Mouse (Mus musculus): Measurements from ENCODE around the gene Usf2. TPM values are rescaled to one million over a fixed set of nuclear protein-coding genes. Genes with fewer than 3 reads are reported as not detected.
"Not testable (repeated sequence)": the region's sequence is repeated elsewhere in the genome, so short reads cannot be mapped to it uniquely, and the experiment has no call there.

Gene Usf2
- polyA plus RNA-seq, 1 experiment from 2014 or later, result 22.7 TPM

GRCm38 (mm10) chr7:30955584-30956356 lies 833 bp downstream of the Usf2 start:
- DNase-seq (ENCODE audit: low spot score), result peak; percentile 97
- Histone ChIP-seq H3K36me3 (ENCODE audit: control insufficient read depth, insufficient read depth, low read length) (peaks cover 61% of the 10 kb centered on the region), H3K27me3 (replicated peaks; ENCODE audit: control insufficient read depth, insufficient read depth, low read length) (no peaks in the 10 kb centered on the region), H3K9me3 (ENCODE audit: control insufficient read depth, low read length) (no peaks in the 10 kb centered on the region), H3K9ac (ENCODE audit: low read length) (peak overlapping the region; percentile 94), H3K4me1 (replicated peaks; ENCODE audit: control insufficient read depth, insufficient read depth, low read length) (peaks cover 16% of the 10 kb centered on the region), H3K27ac (ENCODE audit: low read depth) (peak overlapping the region; percentile 93), H3K4me3 (ENCODE audit: low read depth, low read length) (peak overlapping the region; percentile 72), H3K4me2 (ENCODE audit: low read length) (peak overlapping the region; percentile 70)
- WGBS, result 1% methylated on average over 56 of the region's 64 CpGs
- peak; percentile 82 for ATAC-seq (replicated peaks; ENCODE audit: low FRiP score, low TSS enrichment, low read depth)

DNA sequence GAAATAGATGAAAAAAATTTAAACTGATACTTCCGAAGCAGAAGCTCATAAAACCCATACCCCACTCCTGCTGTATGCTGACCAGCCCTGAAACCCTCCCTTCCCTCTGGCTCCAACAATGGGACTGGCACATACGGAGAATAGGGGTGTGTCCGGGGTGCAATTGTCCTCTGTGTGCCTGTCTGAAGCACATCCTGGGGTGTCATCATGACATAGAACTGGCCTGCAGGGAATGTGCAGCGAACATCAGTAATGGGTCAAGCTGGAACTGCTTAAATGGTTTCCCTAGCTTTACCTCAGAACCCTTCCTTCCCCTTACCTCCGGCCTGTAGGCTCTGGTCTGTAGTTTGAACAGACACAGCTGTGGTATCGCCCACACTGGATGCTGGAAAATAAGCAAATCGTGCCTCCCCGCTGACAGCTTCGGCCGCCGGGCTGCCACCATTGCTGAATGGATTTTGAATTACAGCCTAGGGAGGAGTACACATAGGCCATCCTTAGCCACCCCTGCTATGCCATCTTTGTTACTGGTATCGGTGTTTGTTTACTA lies 1.6 kb downstream of the Usf2 start:
- Histone ChIP-seq H3K4me1 (replicated peaks; ENCODE audit: control insufficient read depth, insufficient read depth, low read length) (peaks cover 16% of the 10 kb centered on the region), H3K4me3 (ENCODE audit: low read depth, low read length) (peak overlapping the region; percentile 72; the same call in 1 of the 2 replicates), H3K27ac (ENCODE audit: low read depth) (no peak overlapping the region), H3K36me3 (ENCODE audit: control insufficient read depth, insufficient read depth, low read length) (peaks cover 63% of the 10 kb centered on the region), H3K27me3 (replicated peaks; ENCODE audit: control insufficient read depth, insufficient read depth, low read length) (no peaks in the 10 kb centered on the region), H3K4me2 (ENCODE audit: low read length) (peak overlapping the region; percentile 70), H3K9ac (ENCODE audit: low read length) (peak overlapping the region; percentile 10; the same call in 1 of the 2 replicates), H3K9me3 (ENCODE audit: control insufficient read depth, low read length) (no peaks in the 10 kb centered on the region)
- WGBS, result 83% methylated on average over 12 of the region's 12 CpGs
- ATAC-seq (replicated peaks; ENCODE audit: low FRiP score, low TSS enrichment, low read depth), result no peak
- DNase-seq (ENCODE audit: low spot score), result no peak

- DNase-seq (ENCODE audit: low spot score) (no peak), ATAC-seq (replicated peaks; ENCODE audit: low FRiP score, low TSS enrichment, low read depth) (no peak)
- H3K4me3 ChIP-seq (ENCODE audit: low read depth, low read length), result no peak overlapping the region
- H3K4me1 ChIP-seq (replicated peaks; ENCODE audit: control insufficient read depth, insufficient read depth, low read length), result peaks cover 16% of the 10 kb centered on the region
- no peaks in the 10 kb centered on the region for H3K9me3 ChIP-seq (ENCODE audit: control insufficient read depth, low read length)
- H3K36me3 ChIP-seq (ENCODE audit: control insufficient read depth, insufficient read depth, low read length), result peaks cover 73% of the 10 kb centered on the region
- no peak overlapping the region for H3K27ac ChIP-seq (ENCODE audit: low read depth)
- H3K27me3 ChIP-seq (replicated peaks; ENCODE audit: control insufficient read depth, insufficient read depth, low read length), result no peaks in the 10 kb centered on the region
- 83% methylated on average over 3 of the region's 3 CpGs for WGBS
- no peak overlapping the region for H3K4me2 ChIP-seq (ENCODE audit: low read length)
- H3K9ac ChIP-seq (ENCODE audit: low read length), result no peak overlapping the region
These were observed 2.6 kb downstream of the Usf2 start for GRCm38 (mm10) chr7:30954036-30954435.

GRCm38 (mm10) chr7:30953459-30953858 lies 3.1 kb downstream of the Usf2 start:
- no peak overlapping the region for H3K4me3 ChIP-seq (ENCODE audit: low read depth, low read length)
- peaks cover 71% of the 10 kb centered on the region for H3K36me3 ChIP-seq (ENCODE audit: control insufficient read depth, insufficient read depth, low read length)
- H3K27ac ChIP-seq (ENCODE audit: low read depth), result no peak overlapping the region
- DNase-seq (ENCODE audit: low spot score) (no peak), ATAC-seq (replicated peaks; ENCODE audit: low FRiP score, low TSS enrichment, low read depth) (no peak)
- H3K4me1 ChIP-seq (replicated peaks; ENCODE audit: control insufficient read depth, insufficient read depth, low read length), result peaks cover 14% of the 10 kb centered on the region
- H3K9me3 ChIP-seq (ENCODE audit: control insufficient read depth, low read length), result no peaks in the 10 kb centered on the region
- 93% methylated on average over 6 of the region's 6 CpGs for WGBS
- no peak overlapping the region for H3K4me2 ChIP-seq (ENCODE audit: low read length)
- no peak overlapping the region for H3K9ac ChIP-seq (ENCODE audit: low read length)
- no peaks in the 10 kb centered on the region for H3K27me3 ChIP-seq (replicated peaks; ENCODE audit: control insufficient read depth, insufficient read depth, low read length)

DNA sequence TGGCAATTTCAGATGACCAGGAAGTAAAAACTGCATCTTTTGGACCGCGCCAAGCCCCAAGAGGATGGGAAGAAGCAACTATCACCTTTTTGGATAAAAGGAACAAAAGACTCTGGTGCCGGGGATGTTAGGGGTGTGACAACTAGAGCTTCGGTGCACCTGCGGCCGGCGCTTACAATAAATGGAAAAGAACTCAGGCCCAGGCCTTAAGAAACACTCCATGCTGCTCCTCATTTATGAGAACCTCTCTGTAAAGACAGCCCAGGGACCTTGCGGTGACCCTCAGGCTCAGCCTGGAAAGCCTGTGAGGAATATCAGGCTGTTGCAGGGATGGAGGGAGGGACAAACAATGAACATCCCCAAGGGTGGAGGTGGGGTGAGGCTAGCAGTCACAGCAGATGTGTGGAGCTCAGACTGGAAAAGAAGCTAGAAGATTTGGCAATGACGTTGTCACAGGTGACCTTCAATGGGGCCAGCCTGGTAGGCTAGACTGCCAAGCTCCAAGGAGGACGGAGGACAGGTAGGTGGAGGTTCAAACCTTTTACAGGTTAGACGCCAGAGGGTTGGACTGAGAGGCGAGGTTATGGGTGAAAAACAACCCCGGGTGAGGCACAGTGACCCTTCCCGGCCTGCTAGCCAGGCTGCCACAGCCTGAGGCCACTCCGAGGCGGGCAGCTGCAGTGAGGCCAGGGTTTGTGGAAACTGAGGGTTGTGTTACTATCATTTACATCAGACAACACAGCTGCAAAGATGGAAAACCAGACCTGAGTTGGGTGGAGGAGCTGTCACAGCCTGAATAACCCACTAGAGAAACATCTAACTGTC lies 4.0 kb downstream of the Usf2 start:
- H3K9me3 ChIP-seq (ENCODE audit: control insufficient read depth, low read length), result no peaks in the 10 kb centered on the region
- H3K27ac ChIP-seq (ENCODE audit: low read depth), result no peak overlapping the region
- no peak overlapping the region for H3K9ac ChIP-seq (ENCODE audit: low read length)
- 92% methylated on average over 16 of the region's 16 CpGs for WGBS
- no peak for DNase-seq (ENCODE audit: low spot score)
- H3K4me2 ChIP-seq (ENCODE audit: low read length), result no peak overlapping the region
- H3K4me3 ChIP-seq (ENCODE audit: low read depth, low read length), result no peak overlapping the region
- ATAC-seq (replicated peaks; ENCODE audit: low FRiP score, low TSS enrichment, low read depth), result no peak
- peaks cover 64% of the 10 kb centered on the region for H3K36me3 ChIP-seq (ENCODE audit: control insufficient read depth, insufficient read depth, low read length)
- H3K4me1 ChIP-seq (replicated peaks; ENCODE audit: control insufficient read depth, insufficient read depth, low read length), result peaks cover 6% of the 10 kb centered on the region
- H3K27me3 ChIP-seq (replicated peaks; ENCODE audit: control insufficient read depth, insufficient read depth, low read length), result no peaks in the 10 kb centered on the region

DNA sequence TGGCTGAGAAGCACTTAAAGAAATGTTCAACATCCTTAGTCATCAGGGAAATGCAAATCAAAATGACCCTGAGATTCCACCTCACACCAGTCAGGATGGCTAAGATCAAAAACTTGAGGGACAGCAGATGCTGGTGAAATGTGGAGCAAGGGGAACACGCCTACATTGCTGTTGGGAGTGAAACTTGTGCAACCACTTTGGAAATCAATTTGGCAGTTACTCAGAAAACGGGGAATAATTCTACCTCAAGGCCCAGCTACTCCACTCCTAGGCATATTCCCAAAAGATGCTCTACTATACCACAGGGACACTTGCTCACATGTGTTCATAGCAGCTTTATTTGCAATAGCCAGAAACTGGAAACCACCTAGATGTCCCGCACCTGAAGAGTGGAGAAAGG lies 6.7 kb downstream of the Usf2 start:
- H3K9ac ChIP-seq (ENCODE audit: low read length); H3K27ac ChIP-seq (ENCODE audit: low read depth); H3K4me1 ChIP-seq (replicated peaks; ENCODE audit: control insufficient read depth, insufficient read depth, low read length); ATAC-seq (replicated peaks; ENCODE audit: low FRiP score, low TSS enrichment, low read depth); H3K4me2 ChIP-seq (ENCODE audit: low read length); H3K4me3 ChIP-seq (ENCODE audit: low read depth, low read length); DNase-seq (ENCODE audit: low spot score); H3K27me3 ChIP-seq (replicated peaks; ENCODE audit: control insufficient read depth, insufficient read depth, low read length); H3K9me3 ChIP-seq (ENCODE audit: control insufficient read depth, low read length): not testable (repeated sequence)
- WGBS, result 92% methylated on average over 3 of the region's 3 CpGs
- peaks cover 76% of the 10 kb centered on the region for H3K36me3 ChIP-seq (ENCODE audit: control insufficient read depth, insufficient read depth, low read length)

DNA sequence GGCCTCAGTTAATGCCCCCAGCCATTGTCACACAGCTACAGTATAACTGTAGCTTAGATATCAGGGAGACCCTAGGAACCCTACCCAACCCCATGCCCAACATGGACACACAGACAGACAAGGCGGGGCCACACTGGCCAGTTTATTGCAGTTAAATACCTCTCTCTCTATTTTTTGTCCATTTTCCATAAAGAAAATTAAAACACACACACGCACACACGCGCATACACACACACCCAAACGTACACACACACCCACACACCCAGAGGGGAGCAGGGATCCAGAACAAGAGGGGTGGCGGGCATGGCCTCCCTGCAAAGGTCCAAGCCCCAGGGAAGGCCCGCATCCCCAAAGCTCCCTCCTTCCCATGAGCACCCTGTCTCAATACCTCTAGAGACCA lies 10.7 kb downstream of the Usf2 start:
- DNase-seq (ENCODE audit: low spot score) (no peak), ATAC-seq (replicated peaks; ENCODE audit: low FRiP score, low TSS enrichment, low read depth) (no peak)
- H3K36me3 ChIP-seq (ENCODE audit: control insufficient read depth, insufficient read depth, low read length), result peaks cover 37% of the 10 kb centered on the region
- 96% methylated on average over 7 of the region's 7 CpGs for WGBS
- no peak overlapping the region for H3K4me3 ChIP-seq (ENCODE audit: low read depth, low read length)
- no peak overlapping the region for H3K9ac ChIP-seq (ENCODE audit: low read length)
- no peaks in the 10 kb centered on the region for H3K9me3 ChIP-seq (ENCODE audit: control insufficient read depth, low read length)
- H3K27me3 ChIP-seq (replicated peaks; ENCODE audit: control insufficient read depth, insufficient read depth, low read length), result no peaks in the 10 kb centered on the region
- no peaks in the 10 kb centered on the region for H3K4me1 ChIP-seq (replicated peaks; ENCODE audit: control insufficient read depth, insufficient read depth, low read length)
- no peak overlapping the region for H3K4me2 ChIP-seq (ENCODE audit: low read length)
- no peak overlapping the region for H3K27ac ChIP-seq (ENCODE audit: low read depth)

DNA sequence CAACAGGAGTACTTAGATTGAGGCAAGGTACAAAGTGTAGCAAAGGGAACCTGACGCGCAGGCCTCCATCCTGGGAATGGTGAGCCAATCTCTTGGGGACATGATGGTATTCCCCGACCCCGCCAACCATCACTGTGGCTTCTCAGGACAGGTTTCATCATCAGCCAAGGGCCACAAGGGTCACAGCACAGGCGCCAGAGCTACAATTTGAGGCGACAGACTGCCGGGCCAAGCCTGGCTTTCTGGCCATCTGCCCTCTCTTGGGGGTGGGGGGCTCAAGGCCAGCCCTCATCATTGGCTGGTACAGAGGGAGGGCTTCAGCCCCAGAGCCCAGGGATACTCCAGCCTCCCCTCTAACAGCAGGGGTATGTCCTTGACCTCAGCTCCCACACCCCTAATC lies 11.1 kb downstream of the Usf2 start:
- H3K36me3 ChIP-seq (ENCODE audit: control insufficient read depth, insufficient read depth, low read length), result peaks cover 33% of the 10 kb centered on the region
- H3K4me2 ChIP-seq (ENCODE audit: low read length); DNase-seq (ENCODE audit: low spot score); ATAC-seq (replicated peaks; ENCODE audit: low FRiP score, low TSS enrichment, low read depth); H3K27me3 ChIP-seq (replicated peaks; ENCODE audit: control insufficient read depth, insufficient read depth, low read length); H3K4me3 ChIP-seq (ENCODE audit: low read depth, low read length); H3K9me3 ChIP-seq (ENCODE audit: control insufficient read depth, low read length); H3K4me1 ChIP-seq (replicated peaks; ENCODE audit: control insufficient read depth, insufficient read depth, low read length); H3K9ac ChIP-seq (ENCODE audit: low read length); H3K27ac ChIP-seq (ENCODE audit: low read depth): not testable (repeated sequence)
- 83% methylated on average over 7 of the region's 7 CpGs for WGBS
